Mouse (Mus musculus) gastrocnemius, postnatal 14 days (tissue): ENCODE data around the gene Snca. TPM values are rescaled to one million over a fixed set of nuclear protein-coding genes. Genes with fewer than 3 reads are reported as not detected.

ENCODE experiments used
- DNase-seq: peaks from one replicate; pipeline ENCODE4 v3.0.0; 2021; ENCODE audit warnings: mixed read lengths
- intact Hi-C: fragments of 180-260 bp; cut with DNase I; formaldehyde crosslinking; loops from one replicate; pipeline ENCODE4 v1.15.1; 2025; ENCODE audit warnings: low total_unique reads
- long read RNA-seq, 2 experiments: library from polyadenylated mRNA; stranded (forward); transcript quantifications; one replicate each; pipeline ENCODE4 v2.0.0; 2021
- total RNA-seq, 2 experiments: library from RNA; stranded (reverse); gene quantifications; 2 replicates each; pipeline ENCODE4 v1.2.3; 2021

Gene Snca
- total RNA-seq = 1 to 10 TPM; 3.5 to 4.2 TPM
- long read RNA-seq, experiment 1, partial matches to known transcripts = 0 of 1 reads
- long read RNA-seq, experiment 1, other reads (novel, unspliced or antisense) = 0 of 1 reads
- long read RNA-seq, experiment 2, partial matches to known transcripts = 0 of 2 reads
- long read RNA-seq, experiment 2, other reads (novel, unspliced or antisense) = 0 of 2 reads

- no peak for DNase-seq
- intact Hi-C loops = no loop called here
Measured at GRCm38 (mm10) chr6:60829282-60829891, at the start of gene Snca. Gene Snca, minus strand, starts transcription at chr6:60829855.

- intact Hi-C loops = no loop called here
- no peak for DNase-seq
Measured at GRCm38 (mm10) chr6:60870126-60870525, 40.5 kb upstream of the Snca start.

GRCm38 (mm10) chr6:60856599-60856998, 26.9 kb upstream of the Snca start:
- no peak for DNase-seq
- intact Hi-C loops = no loop called here

GRCm38 (mm10) chr6:60851690-60852089, 22.0 kb upstream of the Snca start:
- intact Hi-C loops = no loop called here
- DNase-seq = no peak

- intact Hi-C loops = no loop called here
Measured at GRCm38 (mm10) chr6:60828429-60829264, 1.0 kb downstream of the Snca start.

GRCm38 (mm10) chr6:60828047-60828428, 1.6 kb downstream of the Snca start:
- DNase-seq = no peak
- intact Hi-C loops = no loop called here

More at GRCm38 (mm10) chr6:60828429-60829264, 1.0 kb downstream of the Snca start:
- peak; percentile 23 for DNase-seq

- no peak for DNase-seq
- intact Hi-C loops = no loop called here
Measured at GRCm38 (mm10) chr6:60827290-60827689, 2.4 kb downstream of the Snca start.

- no peak for DNase-seq
- intact Hi-C loops = no loop called here
Measured at GRCm38 (mm10) chr6:60819272-60819671, 10.4 kb downstream of the Snca start.

- intact Hi-C loops = no loop called here
Measured at GRCm38 (mm10) chr6:60813516-60813915, 16.1 kb downstream of the Snca start.

GRCm38 (mm10) chr6:60798266-60798665, 31.4 kb downstream of the Snca start:
- intact Hi-C loops = no loop called here
- DNase-seq = no peak

More at GRCm38 (mm10) chr6:60813516-60813915, 16.1 kb downstream of the Snca start:
- no peak for DNase-seq

- no peak for DNase-seq
- intact Hi-C loops = no loop called here
Measured at GRCm38 (mm10) chr6:60793659-60794365, 35.8 kb downstream of the Snca start.

GRCm38 (mm10) chr6:60786955-60787354, 42.7 kb downstream of the Snca start:
- no peak for DNase-seq
- intact Hi-C loops = no loop called here

GRCm38 (mm10) chr6:60771899-60772298, 57.8 kb downstream of the Snca start:
- intact Hi-C loops = no loop called here
- no peak for DNase-seq

GRCm38 (mm10) chr6:60765696-60766095, 64.0 kb downstream of the Snca start:
- DNase-seq = no peak
- intact Hi-C loops = no loop called here

- no peak for DNase-seq
- intact Hi-C loops = no loop called here
Measured at GRCm38 (mm10) chr6:60762864-60763263, 66.8 kb downstream of the Snca start.

GRCm38 (mm10) chr6:60761710-60762109, 67.9 kb downstream of the Snca start:
- intact Hi-C loops = no loop called here
- no peak for DNase-seq

- intact Hi-C loops = no loop called here
- no peak for DNase-seq
Measured at GRCm38 (mm10) chr6:60754975-60755374, 74.7 kb downstream of the Snca start.

- intact Hi-C loops = no loop called here
- DNase-seq = no peak
Measured at GRCm38 (mm10) chr6:60745965-60746364, 83.7 kb downstream of the Snca start.

GRCm38 (mm10) chr6:60741427-60742071, 88.1 kb downstream of the Snca start:
- DNase-seq = no peak
- intact Hi-C loops = no loop called here

GRCm38 (mm10) chr6:60739776-60740175, 89.9 kb downstream of the Snca start:
- no peak for DNase-seq
- intact Hi-C loops = no loop called here
